Mouse (Mus musculus): Measurements from ENCODE around the gene Gm20388.

Gene Gm20388

DNA sequence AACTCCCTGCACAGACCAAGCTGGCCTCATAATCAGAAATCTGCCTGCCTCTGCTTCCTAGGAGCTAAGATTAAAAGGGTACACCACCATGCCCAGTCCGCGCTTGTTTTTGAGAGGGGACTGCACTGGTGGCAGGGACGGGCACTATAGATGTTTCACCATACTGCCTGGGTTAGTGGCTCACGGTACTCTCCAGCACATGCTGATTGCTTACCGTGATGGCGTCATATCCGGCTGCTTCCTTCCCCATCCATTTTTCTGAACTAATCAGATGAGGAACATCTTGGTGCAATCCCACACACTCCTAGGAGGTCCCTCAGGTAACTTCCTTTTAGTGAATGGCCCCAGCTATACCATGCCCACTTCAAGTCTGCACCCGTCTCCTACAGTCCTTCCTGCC is 134.3 kb downstream of the Gm20388 start:
- no peak for DNase-seq (ENCODE audit: low spot score)

DNA sequence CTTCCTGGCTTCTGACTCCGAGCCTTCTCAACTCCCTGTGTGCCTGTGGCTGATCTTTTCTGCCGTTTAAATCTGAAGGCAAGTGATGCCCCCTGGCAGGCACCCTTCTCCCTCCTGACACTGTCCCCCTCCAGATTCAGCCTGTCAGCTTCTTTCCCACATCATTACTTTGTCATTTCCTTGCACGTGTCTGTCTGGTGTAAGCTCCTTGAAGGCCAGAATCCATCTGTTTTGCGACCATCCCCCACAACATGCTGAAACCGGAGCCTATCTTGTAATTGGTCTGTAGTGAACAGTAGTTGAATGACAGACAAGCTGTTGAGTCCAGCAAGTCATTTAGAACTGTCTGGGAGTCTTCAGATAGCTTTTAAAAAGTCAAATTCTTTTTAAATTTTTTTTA is 134.8 kb downstream of the Gm20388 start:
- peak; percentile 48 for DNase-seq (ENCODE audit: low spot score)

DNA sequence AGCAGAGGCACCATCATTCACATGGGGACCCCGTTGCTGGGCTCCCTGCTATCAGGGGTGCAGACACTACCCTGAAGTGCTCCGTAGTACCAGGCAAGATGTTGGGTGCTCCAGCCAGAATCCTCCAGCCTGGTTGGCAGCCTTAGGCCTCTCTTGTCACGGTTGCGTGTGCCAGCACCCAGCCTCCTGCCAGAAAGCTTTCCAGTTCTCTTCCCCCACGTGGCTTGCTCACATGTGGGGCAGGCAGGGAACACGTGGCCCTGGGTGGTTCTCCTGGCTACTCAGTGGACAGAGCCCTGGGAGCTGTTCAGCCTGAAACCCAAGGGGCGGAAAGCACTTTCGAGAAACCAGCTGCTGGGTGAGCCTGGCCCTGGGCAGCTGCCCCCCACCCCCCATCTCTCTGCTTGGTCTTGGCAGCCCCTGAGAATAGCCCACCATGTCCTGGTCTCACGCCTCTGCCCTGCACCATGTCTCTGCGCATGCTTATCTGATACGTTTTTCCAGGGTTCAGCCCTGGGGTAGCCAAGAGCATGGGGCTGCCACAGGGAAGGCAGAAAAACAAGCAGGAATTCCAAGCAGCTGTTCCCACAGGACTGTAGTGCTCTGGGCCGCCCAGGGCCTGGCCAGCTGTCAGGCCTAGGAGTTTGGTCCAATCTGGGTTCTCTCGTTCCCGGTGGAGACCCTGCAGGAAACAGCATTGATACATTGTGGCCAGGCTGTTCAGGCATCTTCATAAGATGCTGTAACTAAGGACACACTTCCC is 135.8 kb downstream of the Gm20388 start:
- DNase-seq (ENCODE audit: low spot score): no peak

- no peak for DNase-seq (ENCODE audit: low spot score)
Observed at GRCm38 (mm10) chr8:120049949-120050348, 139.3 kb downstream of the Gm20388 start.

DNA sequence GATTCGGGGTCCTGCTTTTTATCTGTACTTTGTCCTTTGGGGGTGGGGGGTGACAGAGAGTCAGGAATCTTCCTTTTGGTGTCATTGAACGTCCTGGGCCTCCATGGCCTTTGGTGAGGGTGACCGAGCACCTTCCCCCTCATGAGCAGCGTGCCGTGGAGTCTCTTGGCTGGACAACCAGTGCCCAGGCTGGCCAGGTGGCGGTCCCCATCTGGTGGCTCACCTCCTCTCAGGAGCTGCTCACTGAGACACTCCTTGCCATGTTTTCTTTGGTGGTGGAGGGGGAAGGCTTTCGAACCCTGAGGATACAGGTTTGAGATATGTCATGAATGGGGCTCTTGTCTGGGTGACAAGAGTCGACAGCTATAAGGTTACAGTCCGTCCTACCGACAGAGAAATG is 139.7 kb downstream of the Gm20388 start:
- no peak for DNase-seq (ENCODE audit: low spot score)

DNA sequence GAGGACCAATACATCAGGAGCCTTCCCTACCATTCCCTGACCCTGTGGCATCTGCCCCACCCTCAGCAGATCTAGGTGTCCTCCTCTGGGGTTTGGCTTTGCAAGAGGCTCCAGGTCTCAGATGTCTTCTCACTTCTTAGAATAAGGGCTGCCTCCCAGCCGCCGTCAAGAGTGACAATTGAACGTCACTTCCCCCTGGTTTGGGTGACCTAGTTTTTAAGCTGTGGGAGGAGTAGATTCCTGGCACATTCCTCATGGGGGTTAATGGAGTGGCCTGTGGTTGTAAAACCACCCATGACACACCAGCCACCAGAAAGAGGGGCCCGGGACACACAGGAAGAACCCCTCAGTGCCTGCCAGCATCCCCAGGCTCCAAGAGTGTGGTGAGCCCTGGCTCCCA is 140.4 kb downstream of the Gm20388 start:
- DNase-seq (ENCODE audit: low spot score): no peak

GRCm38 (mm10) chr8:120051908-120052307 is 141.3 kb downstream of the Gm20388 start:
- no peak for DNase-seq (ENCODE audit: low spot score)

- no peak for DNase-seq (ENCODE audit: low spot score)
Observed at GRCm38 (mm10) chr8:120052318-120052717, 141.7 kb downstream of the Gm20388 start.

- DNase-seq (ENCODE audit: low spot score): no peak
Observed at GRCm38 (mm10) chr8:120054833-120055232, 144.2 kb downstream of the Gm20388 start.

DNA sequence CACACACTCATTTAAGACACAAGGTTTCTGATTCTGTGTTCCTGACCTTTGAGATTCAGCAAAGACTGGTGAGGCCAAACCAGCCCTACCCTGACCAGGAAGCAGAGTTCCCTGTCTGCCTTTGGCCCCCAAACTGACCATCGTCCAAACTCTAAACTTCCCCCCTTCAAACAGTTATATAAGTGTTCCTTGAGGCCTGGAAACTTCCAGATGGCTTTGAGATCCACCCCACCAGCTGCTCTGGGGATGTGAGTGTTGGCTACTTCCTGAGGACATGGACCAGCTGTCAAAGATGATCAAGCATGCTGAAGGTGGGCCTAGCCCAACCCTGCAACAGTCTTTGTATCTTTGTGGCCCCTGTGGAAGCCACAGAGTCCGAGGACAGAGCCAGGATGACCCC is 146.4 kb downstream of the Gm20388 start:
- DNase-seq (ENCODE audit: low spot score): no peak

- DNase-seq (ENCODE audit: low spot score): no peak
Observed at GRCm38 (mm10) chr8:120062742-120063141, 152.1 kb downstream of the Gm20388 start.

DNA sequence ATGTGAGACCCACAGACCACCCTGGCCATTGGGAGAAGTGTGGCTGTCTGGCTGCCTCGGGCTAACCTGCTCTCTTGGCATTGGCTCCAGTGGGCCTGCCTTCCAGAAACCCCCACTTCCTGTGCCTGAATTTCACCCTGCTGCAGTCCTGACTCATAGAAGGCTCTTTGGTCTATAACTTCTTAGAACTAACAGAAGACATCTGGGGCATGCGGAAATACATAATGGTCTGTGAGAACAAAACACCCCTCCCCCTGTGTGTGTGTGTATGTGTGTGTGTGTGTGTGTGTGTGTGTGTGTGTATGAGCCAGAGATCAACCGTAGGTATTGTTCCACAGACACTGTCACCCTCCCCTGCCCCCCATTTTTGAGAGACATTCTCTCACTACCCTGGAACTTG is 152.7 kb downstream of the Gm20388 start:
- no peak for DNase-seq (ENCODE audit: low spot score)

- no peak for DNase-seq (ENCODE audit: low spot score)
Observed at GRCm38 (mm10) chr8:120065611-120066010, 155.0 kb downstream of the Gm20388 start.

- no peak for DNase-seq (ENCODE audit: low spot score)
Observed at GRCm38 (mm10) chr8:120066226-120066625, 155.6 kb downstream of the Gm20388 start.

GRCm38 (mm10) chr8:120067936-120068668 is 157.5 kb downstream of the Gm20388 start:
- DNase-seq (ENCODE audit: low spot score): peak; percentile 45

DNA sequence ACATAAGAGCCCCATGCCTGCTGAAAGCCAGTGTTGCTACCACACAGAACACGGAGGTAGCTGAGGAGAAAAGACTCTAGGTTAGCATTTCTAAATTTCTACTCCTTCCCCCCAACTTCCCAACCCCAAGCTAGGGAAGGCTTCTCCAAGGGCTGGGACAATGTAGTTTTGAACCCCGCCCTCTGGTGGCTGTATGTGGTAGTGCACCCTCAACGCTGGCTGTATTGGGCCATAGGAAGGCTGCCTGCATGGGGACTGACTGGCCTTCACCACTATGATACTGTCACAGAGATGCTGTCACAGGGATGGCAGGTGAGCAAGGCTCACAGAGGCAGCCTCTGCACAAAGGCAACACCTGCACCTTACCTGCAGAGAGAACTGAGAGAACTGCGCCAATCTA is 161.0 kb downstream of the Gm20388 start:
- DNase-seq (ENCODE audit: low spot score): peak; percentile 86

DNA sequence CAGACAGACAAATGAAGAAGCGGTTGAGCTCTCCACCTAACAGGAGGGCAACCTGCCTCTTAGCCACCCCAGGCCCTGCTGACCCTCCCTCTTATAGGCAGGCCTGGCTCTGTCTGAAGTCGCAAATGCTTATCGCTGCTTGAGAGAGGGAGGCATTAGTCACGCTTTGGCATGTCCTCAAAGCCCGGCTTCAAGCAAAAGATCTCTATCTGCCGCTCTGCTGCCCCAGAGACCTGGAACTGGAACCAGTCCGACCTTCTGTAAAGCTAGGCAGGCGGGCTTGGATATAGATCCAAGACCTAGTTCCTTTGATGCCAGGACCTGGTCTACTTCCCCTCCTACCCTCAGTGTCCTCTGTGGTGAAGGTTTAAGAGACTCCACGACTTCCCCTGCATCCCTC is 161.6 kb downstream of the Gm20388 start:
- no peak for DNase-seq (ENCODE audit: low spot score)

DNA sequence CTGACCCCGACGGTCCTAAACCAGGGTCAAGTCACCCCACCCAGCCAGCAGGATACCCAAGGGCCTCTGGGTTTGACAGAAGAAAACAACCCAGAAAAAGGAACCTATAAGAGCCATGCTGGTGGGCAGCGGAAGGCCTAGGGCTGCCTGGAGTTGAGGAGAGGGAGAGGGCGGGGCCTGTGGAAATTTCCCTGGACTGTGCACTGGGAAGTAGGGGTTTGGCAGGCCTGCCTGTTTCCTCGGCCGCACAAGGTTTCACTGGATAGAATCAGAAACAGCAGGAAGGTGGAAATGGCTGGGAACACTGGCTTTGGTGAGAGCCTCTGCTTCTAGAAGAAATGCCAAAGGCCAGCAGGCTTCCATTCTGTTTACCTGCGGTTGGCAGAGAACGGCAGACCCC is 162.2 kb downstream of the Gm20388 start:
- DNase-seq (ENCODE audit: low spot score): no peak

GRCm38 (mm10) chr8:120074516-120074915 is 163.9 kb downstream of the Gm20388 start:
- DNase-seq (ENCODE audit: low spot score): no peak

- DNase-seq (ENCODE audit: low spot score): no peak
Observed at GRCm38 (mm10) chr8:120075347-120075746, 164.7 kb downstream of the Gm20388 start.

DNA sequence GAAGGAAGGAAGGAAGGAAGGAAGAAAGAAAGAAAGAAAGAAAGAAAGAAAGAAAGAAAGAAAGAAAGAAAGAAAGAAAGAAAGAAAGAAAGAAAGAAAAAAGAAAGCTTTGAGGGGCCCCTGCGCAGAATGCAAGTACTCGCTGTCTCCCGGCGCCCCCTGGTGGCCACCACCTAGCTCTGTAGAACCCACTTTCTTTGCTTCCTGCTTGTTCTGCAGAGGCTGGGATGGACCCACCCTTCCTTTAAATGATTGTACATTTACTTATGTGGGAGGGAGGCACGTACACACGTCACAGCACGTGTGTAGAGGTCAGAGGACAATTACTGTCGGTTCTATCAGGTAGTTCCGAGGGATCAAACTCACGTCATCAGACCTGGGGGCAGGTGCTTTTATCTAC is 167.4 kb downstream of the Gm20388 start:
- DNase-seq (ENCODE audit: low spot score): peak; percentile 84

GRCm38 (mm10) chr8:120079361-120079760 is 168.7 kb downstream of the Gm20388 start:
- no peak for DNase-seq (ENCODE audit: low spot score)

DNA sequence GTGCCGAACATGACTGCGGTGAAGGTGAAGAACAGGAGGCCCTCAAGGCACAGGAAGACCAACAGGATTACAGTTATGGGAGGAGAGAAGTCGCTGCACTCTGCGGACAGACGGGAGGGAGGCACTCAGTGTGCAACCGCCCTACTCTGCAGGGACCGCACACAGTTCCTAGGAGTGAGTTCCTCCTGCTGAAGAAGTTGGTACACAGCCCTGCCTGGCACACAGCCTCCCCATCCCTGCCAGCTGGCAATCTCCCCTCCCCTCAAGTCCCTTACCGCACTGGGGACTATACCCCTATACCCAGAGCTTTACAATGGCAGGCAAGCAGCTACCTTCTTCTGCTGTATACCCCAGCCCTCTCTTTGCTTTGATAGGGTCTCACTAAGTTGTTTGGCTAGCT is 172.6 kb downstream of the Gm20388 start:
- DNase-seq (ENCODE audit: low spot score): no peak

- DNase-seq (ENCODE audit: low spot score): no peak
Observed at GRCm38 (mm10) chr8:120084783-120085182, 174.1 kb downstream of the Gm20388 start.
